Mouse (Mus musculus): ENCODE measurements around the gene Cryba2.

GRCm38 (mm10) chr1:74894966-74895365 lies 2.0 kb upstream of the Cryba2 start:
- TF ChIP-seq POLR2A (IDR thresholded peaks at IDR 0.05; ENCODE audit: low read depth, low read length) (no peak), CTCF (IDR thresholded peaks at IDR 0.05; ENCODE audit: extremely low read depth, insufficient read length, insufficient replicate concordance, low read depth, low read length) (peak; percentile 58; the same call in 1 of the 2 replicates)

Measured in small intestine, adult 2 months (tissue).